Mouse (Mus musculus) lung, postnatal 10 days (tissue): ENCODE measurements around the gene Sec1.

ENCODE experiments used
- DNase-seq: peaks from one replicate; pipeline ENCODE4 v3.0.0; 2021

Gene Sec1

GRCm38 (mm10) chr7:45716952-45717917 is 23.0 kb upstream of the Sec1 start:
- no peak for DNase-seq

- no peak for DNase-seq
Observed at GRCm38 (mm10) chr7:45716460-45716857, 22.3 kb upstream of the Sec1 start.

GRCm38 (mm10) chr7:45715741-45716459 is 21.7 kb upstream of the Sec1 start:
- peak; percentile 27 for DNase-seq

- DNase-seq, result peak; percentile 99
Observed at GRCm38 (mm10) chr7:45715090-45715708, 21.0 kb upstream of the Sec1 start, which contains the start of gene Rpl18. TSS of gene Rpl18 (plus strand) at chr7:45715457.

- DNase-seq, result peak; percentile 58
Observed at GRCm38 (mm10) chr7:45714630-45715089, 20.5 kb upstream of the Sec1 start.

GRCm38 (mm10) chr7:45713881-45714520 is 19.8 kb upstream of the Sec1 start:
- no peak for DNase-seq

- no peak for DNase-seq
Observed at GRCm38 (mm10) chr7:45713396-45713795, 19.2 kb upstream of the Sec1 start.

- DNase-seq, result peak; percentile 82
Observed at GRCm38 (mm10) chr7:45712022-45712757, 18.0 kb upstream of the Sec1 start.

GRCm38 (mm10) chr7:45711316-45712021 is 17.3 kb upstream of the Sec1 start:
- DNase-seq, result no peak

GRCm38 (mm10) chr7:45710477-45711191 is 16.4 kb upstream of the Sec1 start:
- DNase-seq, result no peak

GRCm38 (mm10) chr7:45709677-45710355 is 15.6 kb upstream of the Sec1 start:
- no peak for DNase-seq

GRCm38 (mm10) chr7:45709036-45709435 is 14.8 kb upstream of the Sec1 start:
- peak; percentile 20 for DNase-seq

GRCm38 (mm10) chr7:45708221-45708761 is 14.1 kb upstream of the Sec1 start:
- DNase-seq, result peak; percentile 43

GRCm38 (mm10) chr7:45707375-45707967 is 13.3 kb upstream of the Sec1 start:
- DNase-seq, result peak; percentile 99

- DNase-seq, result peak; percentile 93
Observed at GRCm38 (mm10) chr7:45706721-45707241, 12.6 kb upstream of the Sec1 start.

- DNase-seq, result peak; percentile 93
Observed at GRCm38 (mm10) chr7:45705873-45706281, 11.7 kb upstream of the Sec1 start.

GRCm38 (mm10) chr7:45705443-45705864 is 11.3 kb upstream of the Sec1 start:
- DNase-seq, result peak; percentile 47

- peak; percentile 100 for DNase-seq
Observed at GRCm38 (mm10) chr7:45704730-45705442, 10.7 kb upstream of the Sec1 start, which contains the start of gene Dbp. TSS of gene Dbp (plus strand) at chr7:45705088.
